Mouse (Mus musculus): ENCODE results near the gene Itgb5. TPM values are rescaled to one million over a fixed set of nuclear protein-coding genes. Genes with fewer than 3 reads are reported as not detected.

Gene Itgb5
- polyA plus RNA-seq, 1 experiment from 2014 or later: 20.0 TPM

- Histone ChIP-seq H3K27me3 (replicated peaks) (0 out of 2 replicates have a peak, but pooled peaks cover 3% of the 10 kb centered on the region), H3K36me3 (no peaks in the 10 kb centered on the region), H3K4me3 (no peak overlapping the region), H3K4me2 (no peak overlapping the region), H3K27ac (no peak overlapping the region), H3K4me1 (peaks cover 4% of the 10 kb centered on the region; the same call in 1 of the 2 replicates), H3K9ac (no peak overlapping the region), H3K9me3 (replicated peaks) (no peaks in the 10 kb centered on the region)
- 35% methylated on average over 6 of the region's 6 CpGs for WGBS (ENCODE audit: insufficient replicate concordance)
- no peak for ATAC-seq
Measured at GRCm38 (mm10) chr16:33985372-33985771, 155.9 kb downstream of the Itgb5 start.

GRCm38 (mm10) chr16:33986993-33987392 is 157.5 kb downstream of the Itgb5 start:
- ATAC-seq: no peak
- Histone ChIP-seq H3K27me3 (replicated peaks) (0 out of 2 replicates have a peak, but pooled peaks cover 3% of the 10 kb centered on the region), H3K36me3 (no peaks in the 10 kb centered on the region), H3K9ac (no peak overlapping the region), H3K27ac (no peak overlapping the region), H3K4me3 (no peak overlapping the region), H3K4me2 (no peak overlapping the region), H3K9me3 (replicated peaks) (no peaks in the 10 kb centered on the region), H3K4me1 (peaks cover 4% of the 10 kb centered on the region; the same call in 1 of the 2 replicates)
- 69% methylated on average over 7 of the region's 7 CpGs for WGBS (ENCODE audit: insufficient replicate concordance)

GRCm38 (mm10) chr16:33988358-33989012 is 159.0 kb downstream of the Itgb5 start:
- Histone ChIP-seq H3K27me3 (replicated peaks) (0 out of 2 replicates have a peak, but pooled peaks cover 3% of the 10 kb centered on the region), H3K27ac (no peak overlapping the region), H3K9ac (no peak overlapping the region), H3K4me1 (peaks cover 4% of the 10 kb centered on the region; the same call in 1 of the 2 replicates), H3K36me3 (no peaks in the 10 kb centered on the region), H3K9me3 (replicated peaks) (no peaks in the 10 kb centered on the region), H3K4me2 (no peak overlapping the region; the same call in 1 of the 2 replicates), H3K4me3 (no peak overlapping the region)
- ATAC-seq: no peak
- WGBS (ENCODE audit: insufficient replicate concordance): 44% methylated on average over 17 of the region's 17 CpGs

GRCm38 (mm10) chr16:33989106-33989505 is 159.6 kb downstream of the Itgb5 start:
- Histone ChIP-seq H3K27me3 (replicated peaks) (0 out of 2 replicates have a peak, but pooled peaks cover 2% of the 10 kb centered on the region), H3K9ac (no peak overlapping the region), H3K9me3 (replicated peaks) (no peaks in the 10 kb centered on the region), H3K4me2 (no peak overlapping the region), H3K27ac (no peak overlapping the region), H3K4me3 (no peak overlapping the region), H3K36me3 (no peaks in the 10 kb centered on the region), H3K4me1 (peaks cover 4% of the 10 kb centered on the region; the same call in 1 of the 2 replicates)
- WGBS (ENCODE audit: insufficient replicate concordance): 78% methylated on average over 1 of the region's 1 CpGs
- ATAC-seq: no peak

GRCm38 (mm10) chr16:33990712-33991111 is 161.2 kb downstream of the Itgb5 start:
- Histone ChIP-seq H3K4me3 (no peak overlapping the region), H3K36me3 (no peaks in the 10 kb centered on the region), H3K27me3 (replicated peaks) (0 out of 2 replicates have a peak, but pooled peaks cover 11% of the 10 kb centered on the region), H3K4me1 (peaks cover 4% of the 10 kb centered on the region; the same call in 1 of the 2 replicates), H3K9ac (no peak overlapping the region), H3K9me3 (replicated peaks) (no peaks in the 10 kb centered on the region), H3K27ac (no peak overlapping the region), H3K4me2 (no peak overlapping the region)
- no peak for ATAC-seq
- WGBS (ENCODE audit: insufficient replicate concordance): 70% methylated on average over 4 of the region's 4 CpGs

GRCm38 (mm10) chr16:33994321-33994720 is 164.9 kb downstream of the Itgb5 start:
- Histone ChIP-seq H3K27me3 (replicated peaks) (peaks cover 15% of the 10 kb centered on the region; the same call in 1 of the 2 replicates), H3K4me1 (no peaks in the 10 kb centered on the region), H3K4me3 (no peak overlapping the region), H3K9ac (no peak overlapping the region), H3K4me2 (no peak overlapping the region), H3K27ac (no peak overlapping the region), H3K36me3 (no peaks in the 10 kb centered on the region), H3K9me3 (replicated peaks) (no peaks in the 10 kb centered on the region)
- no peak for ATAC-seq
- WGBS (ENCODE audit: insufficient replicate concordance): 76% methylated on average over 6 of the region's 6 CpGs

GRCm38 (mm10) chr16:33995496-33995895 is 166.0 kb downstream of the Itgb5 start:
- Histone ChIP-seq H3K27ac (no peak overlapping the region), H3K4me2 (no peak overlapping the region), H3K9me3 (replicated peaks) (no peaks in the 10 kb centered on the region), H3K36me3 (no peaks in the 10 kb centered on the region), H3K27me3 (replicated peaks) (peaks cover 15% of the 10 kb centered on the region; the same call in 1 of the 2 replicates), H3K4me1 (no peaks in the 10 kb centered on the region), H3K9ac (no peak overlapping the region), H3K4me3 (no peak overlapping the region)
- WGBS (ENCODE audit: insufficient replicate concordance): 61% methylated on average over 3 of the region's 3 CpGs
- ATAC-seq: no peak

GRCm38 (mm10) chr16:33996030-33996429 is 166.6 kb downstream of the Itgb5 start:
- H3K9me3 ChIP-seq (replicated peaks): no peaks in the 10 kb centered on the region
- H3K27ac ChIP-seq: no peak overlapping the region
- no peaks in the 10 kb centered on the region for H3K36me3 ChIP-seq
- no peak overlapping the region for H3K9ac ChIP-seq
- no peak overlapping the region for H3K4me2 ChIP-seq
- H3K4me3 ChIP-seq: no peak overlapping the region
- ATAC-seq: no peak
- H3K4me1 ChIP-seq: no peaks in the 10 kb centered on the region
- H3K27me3 ChIP-seq (replicated peaks): peaks cover 15% of the 10 kb centered on the region; the same call in 1 of the 2 replicates
- WGBS (ENCODE audit: insufficient replicate concordance): 2% methylated on average over 5 of the region's 5 CpGs

- no peak overlapping the region for H3K4me2 ChIP-seq
- no peak overlapping the region for H3K27ac ChIP-seq
- H3K9me3 ChIP-seq (replicated peaks): no peaks in the 10 kb centered on the region
- no peak overlapping the region for H3K4me3 ChIP-seq
- no peaks in the 10 kb centered on the region for H3K4me1 ChIP-seq
- no peak overlapping the region for H3K9ac ChIP-seq
- ATAC-seq: no peak
- WGBS (ENCODE audit: insufficient replicate concordance): 65% methylated on average over 6 of the region's 6 CpGs
- H3K27me3 ChIP-seq (replicated peaks): peaks cover 22% of the 10 kb centered on the region; the same call in 1 of the 2 replicates
- H3K36me3 ChIP-seq: no peaks in the 10 kb centered on the region
Measured at GRCm38 (mm10) chr16:33998011-33998410, 168.5 kb downstream of the Itgb5 start.

Other genes starting within 250 kb of the Itgb5 start
- 8.5 and 8.9 TPM in 2 replicates for gene Heg1, start 145.3 kb upstream of the Itgb5 start, polyA plus RNA-seq (2016; fragmentation: Nextera tagmentation; extraction: Ambion mirVana)
- 5.2 and 5.5 TPM in 2 replicates for gene Muc13, start 35.6 kb upstream of the Itgb5 start, polyA plus RNA-seq (2016; fragmentation: Nextera tagmentation; extraction: Ambion mirVana)
- 66.6 and 68.0 TPM in 2 replicates for gene Umps, start 137.4 kb downstream of the Itgb5 start, polyA plus RNA-seq (2016; fragmentation: Nextera tagmentation; extraction: Ambion mirVana)